Mouse (Mus musculus) heart, adult 2 months (tissue): ENCODE measurements at regions not wholly inside any gene's neighbourhood (a gene's known extent, or its start where the extent isn't known, plus 50 kb on each side); places are given as distances from the start of the nearest gene placed in this dataset.

Source experiments
- CTCF ChIP-seq: fragments of 200-600 bp; IDR thresholded peaks from 2 replicates; pipeline ENCODE4 v1.8.1; 2022; ENCODE audit warnings: antibody characterized with exemption, mild to moderate bottlenecking, moderate library complexity
- POLR2A ChIP-seq: fragments of 200-500 bp; IDR thresholded peaks from 2 replicates; pipeline ENCODE4 v1.6.1; 2011; ENCODE audit warnings: mild to moderate bottlenecking, low read depth, low read length, control low read depth; ENCODE audit not compliant: insufficient read depth

- TF ChIP-seq CTCF, result no peak
- TF ChIP-seq POLR2A, result no peak
Measured at GRCm38 (mm10) chr16:53011847-53012246, 558.0 kb upstream of the Alcam start.
